Mouse (Mus musculus) megakaryocyte, embryonic 14.5 days (primary cell): Measurements from ENCODE around the gene Scap.

Source experiments
- FLI1 ChIP-seq: IDR thresholded peaks from 2 replicates; pipeline ENCODE4 v1.6.1; 2012; ENCODE audit warnings: low read length, inconsistent platforms, mixed read lengths
- GATA1 ChIP-seq: IDR thresholded peaks from 3 replicates; pipeline ENCODE4 v1.6.1; 2012; ENCODE audit warnings: mixed read lengths, low read length, inconsistent platforms, borderline replicate concordance

- no peak for TF ChIP-seq GATA1
- no peak for TF ChIP-seq FLI1
Measured at GRCm38 (mm10) chr9:110324181-110324580, 8.9 kb upstream of the Scap start.
